In genomic region chr1:63239751-63240150, GRCm38 (mm10) we compare ENCODE assay signal across 27 mouse cellular contexts. TPM values are rescaled to one million over a fixed set of nuclear protein-coding genes. Genes with fewer than 3 reads are reported as not detected.
A peak's percentile ranks its signal among the peaks of the same experiment; 100 is the strongest.
DNase-seq lines count a peak whose midpoint lies in the region; ATAC-seq and TF ChIP-seq lines count a peak whose summit lies in the region.
"Had no signal": no experiment of that assay in that cellular context is flagged by ENCODE, and none has a peak within 500 bp of the region (broad histone marks: within the 10 kb centered on the region; RNA-seq: fewer than 3 reads in every experiment).

No protein-coding gene starts in this region.

- no peak for TF ChIP-seq EP300 in heart, postnatal 0 days (IDR thresholded peaks at IDR 0.05; ENCODE audit: low read depth)

- H3K4me1 ChIP-seq in heart, postnatal 0 days (ENCODE audit: control insufficient read depth, insufficient read depth) = no peaks in the 10 kb centered on the region; the same call in 1 of the 2 replicates
- no peaks in the 10 kb centered on the region for H3K4me1 ChIP-seq in embryonic facial prominence, embryonic 15.5 days
- no peaks in the 10 kb centered on the region for H3K4me1 ChIP-seq in hindbrain, embryonic 11.5 days (replicated peaks; ENCODE audit: control insufficient read depth, insufficient read depth, low read length)
- H3K4me1 ChIP-seq: embryonic facial prominence, embryonic 12.5 days; kidney, embryonic 15.5 days; neural tube, embryonic 12.5 days had no signal

- no peak overlapping the region for H3K4me3 ChIP-seq in heart, postnatal 0 days (ENCODE audit: low read depth, low read length)
- H3K4me3 ChIP-seq in embryonic facial prominence, embryonic 15.5 days (replicated peaks) = no peak overlapping the region
- no peak overlapping the region for H3K4me3 ChIP-seq in hindbrain, embryonic 11.5 days (ENCODE audit: low read depth, low read length)
- H3K4me3 ChIP-seq: embryonic facial prominence, embryonic 12.5 days; forebrain, embryonic 13.5 days; heart, embryonic 10.5 days; hindbrain, embryonic 10.5 days; kidney, embryonic 15.5 days; midbrain, embryonic 13.5 days; neural tube, embryonic 12.5 days had no signal

- H3K9me3 ChIP-seq in heart, postnatal 0 days (replicated peaks; ENCODE audit: control insufficient read depth, low read length) = no peaks in the 10 kb centered on the region
- no peaks in the 10 kb centered on the region for H3K9me3 ChIP-seq in embryonic facial prominence, embryonic 15.5 days (replicated peaks)
- H3K9me3 ChIP-seq in hindbrain, embryonic 11.5 days (ENCODE audit: control insufficient read depth, low read length) = no peaks in the 10 kb centered on the region
- H3K9me3 ChIP-seq: embryonic facial prominence, embryonic 12.5 days; forebrain, embryonic 13.5 days; heart, embryonic 10.5 days; hindbrain, embryonic 10.5 days; kidney, embryonic 15.5 days; midbrain, embryonic 13.5 days; neural tube, embryonic 12.5 days had no signal

- H3K9ac ChIP-seq in heart, postnatal 0 days (replicated peaks; ENCODE audit: low read depth, low read length) = no peak overlapping the region
- H3K9ac ChIP-seq in embryonic facial prominence, embryonic 15.5 days = no peak overlapping the region
- H3K9ac ChIP-seq in hindbrain, embryonic 11.5 days (ENCODE audit: low read depth, low read length) = no peak overlapping the region
- H3K9ac ChIP-seq: embryonic facial prominence, embryonic 12.5 days; forebrain, embryonic 13.5 days; kidney, embryonic 15.5 days; liver, postnatal 0 days; midbrain, embryonic 13.5 days; neural tube, embryonic 12.5 days had no signal

- H3K27ac ChIP-seq in heart, postnatal 0 days (ENCODE audit: low read depth) = no peak overlapping the region
- H3K27ac ChIP-seq in embryonic facial prominence, embryonic 15.5 days (replicated peaks) = 0 out of 2 replicates have a peak overlapping the region, but pooled peaks have one; percentile 22
- H3K27ac ChIP-seq in hindbrain, embryonic 11.5 days (ENCODE audit: low read depth, low read length) = no peak overlapping the region
- H3K27ac ChIP-seq: embryonic facial prominence, embryonic 12.5 days; forebrain, embryonic 13.5 days; heart, embryonic 10.5 days; hindbrain, embryonic 10.5 days; kidney, embryonic 15.5 days; midbrain, embryonic 13.5 days; neural tube, embryonic 12.5 days had no signal

- H3K36me3 ChIP-seq in heart, postnatal 0 days (replicated peaks; ENCODE audit: control insufficient read depth, insufficient read depth, low read length) = no peaks in the 10 kb centered on the region
- no peaks in the 10 kb centered on the region for H3K36me3 ChIP-seq in embryonic facial prominence, embryonic 15.5 days
- no peaks in the 10 kb centered on the region for H3K36me3 ChIP-seq in hindbrain, embryonic 11.5 days (ENCODE audit: control insufficient read depth, insufficient read depth, low read length)
- H3K36me3 ChIP-seq: embryonic facial prominence, embryonic 12.5 days; heart, embryonic 10.5 days; hindbrain, embryonic 10.5 days; kidney, embryonic 15.5 days; midbrain, embryonic 13.5 days; neural tube, embryonic 12.5 days had no signal

- 47% methylated on average over 8 of the region's 8 CpGs for WGBS in heart, postnatal 0 days
- 75% methylated on average over 8 of the region's 8 CpGs for WGBS in embryonic facial prominence, embryonic 15.5 days
- WGBS in hindbrain, embryonic 11.5 days = 93% methylated on average over 8 of the region's 8 CpGs

- H3K27me3 ChIP-seq in heart, postnatal 0 days (ENCODE audit: control insufficient read depth, insufficient read depth, low read length) = peaks cover 15% of the 10 kb centered on the region; the same call in 1 of the 2 replicates
- H3K27me3 ChIP-seq in embryonic facial prominence, embryonic 15.5 days = no peaks in the 10 kb centered on the region
- H3K27me3 ChIP-seq in hindbrain, embryonic 11.5 days (ENCODE audit: control insufficient read depth, insufficient read depth, low read length) = no peaks in the 10 kb centered on the region
- H3K27me3 ChIP-seq: forebrain, embryonic 13.5 days; neural tube, embryonic 12.5 days had no signal

- DNase-seq in cerebellum, postnatal 10 days = peak; percentile 34 to 50
- DNase-seq in cerebellum, adult 11-12 months = no peak
- no peak for DNase-seq in heart, postnatal 0 days (ENCODE audit: low spot score)
- DNase-seq in heart, adult 8-10 months (ENCODE audit: low spot score) = no peak
- DNase-seq in gastrocnemius, postnatal 25 days = peak; percentile 70
- DNase-seq in hindbrain, embryonic 11.5 days (ENCODE audit: low spot score) = no peak
- DNase-seq: adrenal gland, postnatal 36 days; cerebellum, adult 11 months; cerebellum, postnatal 14 days; kidney, postnatal 36 days; layer of hippocampus, postnatal 36 days; liver, postnatal 0 days; right cerebral cortex, postnatal 14 days; spleen, adult 18-20 months; thymus, postnatal 25 days had no signal

- no peak for TF ChIP-seq CTCF in heart, postnatal 0 days (IDR thresholded peaks at IDR 0.05; ENCODE audit: low read depth)

- H3K4me2 ChIP-seq in heart, postnatal 0 days (ENCODE audit: low read depth, low read length) = no peak overlapping the region
- no peak overlapping the region for H3K4me2 ChIP-seq in embryonic facial prominence, embryonic 15.5 days (replicated peaks)
- H3K4me2 ChIP-seq in hindbrain, embryonic 11.5 days (replicated peaks; ENCODE audit: low read depth, low read length) = no peak overlapping the region
- H3K4me2 ChIP-seq: embryonic facial prominence, embryonic 12.5 days; forebrain, embryonic 13.5 days; kidney, embryonic 15.5 days; liver, embryonic 11.5 days; midbrain, embryonic 13.5 days; neural tube, embryonic 12.5 days had no signal

- ATAC-seq in heart, postnatal 0 days (ENCODE audit: insufficient read depth, low read depth) = peak; percentile 64; the same call in 1 of the 2 replicates
- ATAC-seq in embryonic facial prominence, embryonic 15.5 days (ENCODE audit: insufficient number of reproducible peaks, low FRiP score, low TSS enrichment, low read depth) = 0 out of 2 replicates have a peak, but pooled peaks have one; percentile 57
- ATAC-seq in megakaryocyte progenitor cell, adult 5-6 weeks (replicated peaks; ENCODE audit: poor library complexity) = no peak
- no peak for ATAC-seq in hindbrain, embryonic 11.5 days (ENCODE audit: low FRiP score)
- ATAC-seq: forebrain, embryonic 13.5 days; intestine, postnatal 0 days; liver, postnatal 0 days; lung, postnatal 0 days; midbrain, embryonic 13.5 days had no signal

RNA-seq across cellular contexts. Expression of gene Gpr1, which starts 25.4 kb away (rescaled TPM):
- not detected in 2 replicates for total RNA-seq in heart, postnatal 0 days (2014; rRNA removed; ENCODE audit: low replicate concordance)
- 0.10 TPM in 1 of 2 replicates, not detected in the other for polyA plus RNA-seq in heart, postnatal 0 days (2015; fragmentation: Nextera tagmentation; extraction: Ambion mirVana)
- total RNA-seq in heart, adult 8-10 months (2022) = under 1 TPM; 0.25 to 0.55 (median 0.40) TPM
- 0.11 and 0.33 TPM in 2 replicates for polyA plus RNA-seq in embryonic facial prominence, embryonic 15.5 days (2015; fragmentation: Nextera tagmentation; extraction: Ambion mirVana)
- under 1 TPM; 0.18 to 0.99 TPM for total RNA-seq in gastrocnemius, postnatal 25 days (2021)
- total RNA-seq in megakaryocyte progenitor cell, adult 5-6 weeks (2015) = not detected in 2 replicates
- not detected in 2 replicates for total RNA-seq in megakaryocyte progenitor cell, adult 5-6 weeks (2017)
- polyA plus RNA-seq in hindbrain, embryonic 11.5 days (2014; fragmentation: Nextera tagmentation; extraction: Ambion mirVana) = 0.08 and 0.27 TPM in 2 replicates

RNA-seq across cellular contexts. Expression of gene Zdbf2, which starts 33.3 kb away (rescaled TPM):
- total RNA-seq in heart, postnatal 0 days (2014; rRNA removed; ENCODE audit: low replicate concordance) = 2.0 and 3.3 TPM in 2 replicates
- 3.0 and 3.5 TPM in 2 replicates for polyA plus RNA-seq in heart, postnatal 0 days (2015; fragmentation: Nextera tagmentation; extraction: Ambion mirVana)
- under 1 TPM; 0.11 to 0.32 (median 0.23) TPM for total RNA-seq in heart, adult 8-10 months (2022)
- polyA plus RNA-seq in embryonic facial prominence, embryonic 15.5 days (2015; fragmentation: Nextera tagmentation; extraction: Ambion mirVana) = 16.1 and 19.3 TPM in 2 replicates
- 1 to 10 TPM; 2.9 to 3.8 TPM for total RNA-seq in gastrocnemius, postnatal 25 days (2021)
- total RNA-seq in megakaryocyte progenitor cell, adult 5-6 weeks (2015) = not detected in 2 replicates
- total RNA-seq in megakaryocyte progenitor cell, adult 5-6 weeks (2017) = not detected in 2 replicates
- polyA plus RNA-seq in hindbrain, embryonic 11.5 days (2014; fragmentation: Nextera tagmentation; extraction: Ambion mirVana) = 16.1 and 24.7 TPM in 2 replicates

Comparison
In these comparisons a context has a peak if more than half of its experiments do, and no peak if none do; other contexts are left out.
1. DNase-seq: peak in cerebellum, postnatal 10 days (2 of 2) and gastrocnemius, postnatal 25 days (single experiment); none in cerebellum, adult 11-12 months (single experiment), heart, postnatal 0 days (single experiment), heart, adult 8-10 months (single experiment) and hindbrain, embryonic 11.5 days (single experiment).
2. ATAC-seq: peak in heart, postnatal 0 days (single experiment) and embryonic facial prominence, embryonic 15.5 days (single experiment); none in megakaryocyte progenitor cell, adult 5-6 weeks (single experiment) and hindbrain, embryonic 11.5 days (single experiment).